Mouse (Mus musculus): ENCODE data around the gene Rbbp4. TPM values are rescaled to one million over a fixed set of nuclear protein-coding genes. Genes with fewer than 3 reads are reported as not detected.

Rbbp4 gene
- total and polyA plus RNA-seq, 3 experiments, result 16.8 to 70.7 (median 67.0) TPM

DNA sequence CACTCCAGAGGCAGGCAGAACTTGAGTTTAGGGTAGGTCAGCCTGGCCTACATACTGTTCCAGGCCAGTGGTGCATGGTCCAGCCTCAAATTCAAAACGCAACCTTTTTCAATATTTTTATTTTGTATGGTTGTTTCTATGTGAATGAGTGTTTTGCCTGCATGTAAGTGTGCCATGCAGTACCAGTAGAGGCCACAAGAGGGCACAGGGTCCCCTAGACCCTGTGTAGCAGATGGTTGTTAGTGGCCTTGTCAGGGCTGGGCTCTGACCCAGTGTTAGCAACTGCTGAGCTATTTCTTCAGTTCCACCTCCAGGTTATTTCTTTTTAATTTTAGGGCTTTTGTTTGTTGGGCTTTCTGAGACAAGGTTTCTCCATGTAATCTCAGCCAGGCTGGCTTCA lies 15.5 kb upstream of the Rbbp4 start:
- TF ChIP-seq POLR2A (IDR thresholded peaks at IDR 0.05; ENCODE audit: insufficient read depth, low read depth, low read length) (no peak), CTCF (IDR thresholded peaks at IDR 0.05) (peak; percentile 99; the same call in 1 of the 2 replicates), EP300 (IDR thresholded peaks at IDR 0.05; ENCODE audit: insufficient read depth, low read depth, low read length) (0 out of 2 replicates have a peak, but pooled peaks have one; percentile 66)
- Histone ChIP-seq H3K9ac (ENCODE audit: low read depth, low read length) (no peak overlapping the region), H3K79me2 (replicated peaks; ENCODE audit: control insufficient read depth, insufficient read depth, low read length) (no peaks in the 10 kb centered on the region), H3K27ac (no peak overlapping the region), H3K4me3 (no peak overlapping the region), H3K36me3 (ENCODE audit: control insufficient read depth, insufficient read depth, low read length) (no peaks in the 10 kb centered on the region), H3K27me3 (ENCODE audit: control insufficient read depth, insufficient read depth, low read length) (no peaks in the 10 kb centered on the region), H3K4me1 (ENCODE audit: control insufficient read depth, insufficient read depth, low read length) (no peaks in the 10 kb centered on the region; the same call in 1 of the 2 replicates)
- WGBS, result 14% methylated on average over 1 of the region's 1 CpGs
- intact Hi-C loops (cut with DNase I), result loop anchor here (1.0 to 2.0 kb wide), 2 partner anchors 56 to 105 kb away; no protein-coding TSS in a partner anchor
- peak; percentile 66 to 81 for DNase-seq

DNA sequence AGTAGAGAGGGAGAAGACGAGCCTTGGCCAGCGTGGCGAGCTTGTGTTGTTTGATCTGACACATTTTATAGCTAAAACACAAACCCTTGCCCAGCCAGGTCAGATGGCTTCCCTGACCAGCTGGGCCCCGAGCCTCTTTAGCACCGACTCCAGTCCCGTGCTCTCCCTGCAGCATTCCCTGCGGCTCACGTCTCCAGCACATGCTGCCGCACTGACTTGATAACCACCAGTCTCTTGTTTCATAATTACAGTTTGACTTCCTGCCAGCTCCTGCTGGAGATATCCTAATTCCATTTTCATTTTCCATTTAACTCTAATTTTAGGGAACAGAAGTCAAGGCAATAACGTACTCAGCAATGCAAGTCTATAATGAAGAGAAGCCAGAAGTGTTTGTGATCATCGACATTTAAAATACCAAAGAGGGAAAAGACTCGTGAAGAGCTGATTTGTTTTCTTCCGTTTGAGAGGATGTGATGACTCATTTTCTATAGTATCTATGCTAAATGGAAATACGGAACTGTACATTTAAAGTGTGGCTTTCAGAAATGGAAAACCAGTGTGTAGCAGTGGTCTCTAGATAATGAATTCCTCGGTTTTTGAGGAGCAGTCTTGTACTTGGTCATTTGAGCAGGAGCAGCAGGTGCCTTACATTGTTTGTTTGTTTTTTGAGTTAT lies 11.4 kb upstream of the Rbbp4 start:
- no peaks in the 10 kb centered on the region for H3K79me2 ChIP-seq (replicated peaks; ENCODE audit: control insufficient read depth, insufficient read depth, low read length)
- no peak overlapping the region for H3K27ac ChIP-seq
- H3K4me1 ChIP-seq (ENCODE audit: control insufficient read depth, insufficient read depth, low read length), result no peaks in the 10 kb centered on the region; the same call in 1 of the 2 replicates
- DNase-seq, result peak; percentile 26 to 27
- 32% methylated on average over 15 of the region's 15 CpGs for WGBS
- no peak overlapping the region for H3K4me3 ChIP-seq
- TF ChIP-seq CTCF (IDR thresholded peaks at IDR 0.05) (no peak), EP300 (IDR thresholded peaks at IDR 0.05; ENCODE audit: insufficient read depth, low read depth, low read length) (no peak), POLR2A (IDR thresholded peaks at IDR 0.05; ENCODE audit: insufficient read depth, low read depth, low read length) (no peak)
- intact Hi-C loops (cut with DNase I), result no loop called here
- H3K27me3 ChIP-seq (ENCODE audit: control insufficient read depth, insufficient read depth, low read length), result no peaks in the 10 kb centered on the region
- H3K36me3 ChIP-seq (ENCODE audit: control insufficient read depth, insufficient read depth, low read length), result no peaks in the 10 kb centered on the region
- H3K9ac ChIP-seq (ENCODE audit: low read depth, low read length), result no peak overlapping the region

DNA sequence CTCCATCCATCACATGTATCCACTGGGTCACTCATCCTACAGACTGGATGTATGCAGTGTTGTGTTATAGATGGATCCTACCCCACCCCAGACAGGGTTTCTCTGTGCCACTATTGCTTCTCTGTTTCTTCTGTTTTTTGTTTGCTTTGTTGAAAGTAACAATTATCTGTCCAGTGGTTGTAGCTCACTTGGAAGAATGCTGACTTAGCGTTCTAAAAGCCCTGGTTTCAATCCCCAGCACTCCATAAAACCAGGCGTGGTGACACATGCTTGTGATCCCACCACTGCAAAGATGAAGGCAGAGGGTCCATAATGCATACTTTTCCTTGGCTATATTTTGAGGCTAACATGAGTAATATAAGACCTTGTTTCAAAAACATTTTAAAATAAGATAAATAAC lies 7.5 kb upstream of the Rbbp4 start:
- H3K36me3 ChIP-seq (ENCODE audit: control insufficient read depth, insufficient read depth, low read length), result no peaks in the 10 kb centered on the region
- no peak for TF ChIP-seq EP300 (IDR thresholded peaks at IDR 0.05; ENCODE audit: insufficient read depth, low read depth, low read length)
- no peak for TF ChIP-seq POLR2A (IDR thresholded peaks at IDR 0.05; ENCODE audit: insufficient read depth, low read depth, low read length)
- no peak for TF ChIP-seq CTCF (IDR thresholded peaks at IDR 0.05)
- no peaks in the 10 kb centered on the region for H3K79me2 ChIP-seq (replicated peaks; ENCODE audit: control insufficient read depth, insufficient read depth, low read length)
- DNase-seq, result no peak
- no peak overlapping the region for H3K27ac ChIP-seq
- no peak overlapping the region for H3K4me3 ChIP-seq
- intact Hi-C loops (cut with DNase I), result no loop called here
- H3K9ac ChIP-seq (ENCODE audit: low read depth, low read length), result no peak overlapping the region
- no peaks in the 10 kb centered on the region; the same call in 1 of the 2 replicates for H3K4me1 ChIP-seq (ENCODE audit: control insufficient read depth, insufficient read depth, low read length)
- no peaks in the 10 kb centered on the region for H3K27me3 ChIP-seq (ENCODE audit: control insufficient read depth, insufficient read depth, low read length)
- 92% methylated on average over 2 of the region's 2 CpGs for WGBS

DNA sequence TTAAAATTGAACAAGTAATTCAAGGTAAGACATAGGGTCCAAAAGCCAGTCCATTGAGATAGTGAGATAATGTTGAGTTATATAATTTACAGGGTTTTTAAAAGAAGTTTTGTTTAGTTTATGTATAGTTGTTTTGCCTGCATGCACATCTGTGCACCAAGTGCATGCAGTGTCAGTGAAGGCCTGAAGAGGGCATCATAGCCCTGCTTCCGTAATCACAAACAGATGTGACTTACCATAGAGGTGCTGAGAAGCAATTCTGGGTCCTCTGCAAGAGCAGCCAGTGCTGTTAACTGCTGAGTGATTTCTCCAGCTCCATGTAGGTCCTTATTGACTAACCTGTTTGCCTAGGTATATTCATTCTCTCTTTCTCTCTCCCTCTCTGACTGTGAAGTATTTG lies 6.7 kb upstream of the Rbbp4 start:
- H3K79me2 ChIP-seq (replicated peaks; ENCODE audit: control insufficient read depth, insufficient read depth, low read length), result no peaks in the 10 kb centered on the region
- WGBS, result 85% methylated on average over 1 of the region's 1 CpGs
- H3K9ac ChIP-seq (ENCODE audit: low read depth, low read length), result no peak overlapping the region
- intact Hi-C loops (cut with DNase I), result no loop called here
- no peak overlapping the region for H3K27ac ChIP-seq
- H3K4me1 ChIP-seq (ENCODE audit: control insufficient read depth, insufficient read depth, low read length), result no peaks in the 10 kb centered on the region; the same call in 1 of the 2 replicates
- H3K4me3 ChIP-seq, result no peak overlapping the region
- H3K36me3 ChIP-seq (ENCODE audit: control insufficient read depth, insufficient read depth, low read length), result no peaks in the 10 kb centered on the region
- TF ChIP-seq CTCF (IDR thresholded peaks at IDR 0.05), result peak; percentile 47
- TF ChIP-seq POLR2A (IDR thresholded peaks at IDR 0.05; ENCODE audit: insufficient read depth, low read depth, low read length), result no peak
- DNase-seq, result no peak
- H3K27me3 ChIP-seq (ENCODE audit: control insufficient read depth, insufficient read depth, low read length), result no peaks in the 10 kb centered on the region

DNA sequence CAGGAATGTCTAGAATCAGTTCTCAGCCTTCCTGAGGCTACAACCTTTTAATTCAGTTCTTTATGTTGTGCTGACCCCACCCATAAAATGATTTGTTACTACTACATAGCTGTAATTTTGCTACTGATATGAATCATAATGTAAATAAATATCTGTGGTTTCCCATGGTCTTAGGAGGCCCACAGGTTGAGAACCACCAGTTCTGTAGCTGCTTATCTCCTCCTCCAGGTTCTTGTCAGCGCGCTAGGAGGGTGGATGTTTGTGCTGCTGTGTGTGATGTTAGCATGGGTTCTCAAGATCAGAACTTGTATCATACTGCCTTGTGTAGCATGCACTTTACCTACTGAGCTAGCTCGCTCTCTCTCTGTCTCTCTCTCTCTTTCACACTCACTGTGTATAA lies 4.6 kb upstream of the Rbbp4 start:
- no peak for DNase-seq
- intact Hi-C loops (cut with DNase I), result no loop called here
- 95% methylated on average over 3 of the region's 3 CpGs for WGBS
- Histone ChIP-seq H3K79me2 (replicated peaks; ENCODE audit: control insufficient read depth, insufficient read depth, low read length) (no peaks in the 10 kb centered on the region), H3K4me1 (ENCODE audit: control insufficient read depth, insufficient read depth, low read length) (no peaks in the 10 kb centered on the region), H3K4me3 (no peak overlapping the region), H3K27ac (no peak overlapping the region), H3K36me3 (ENCODE audit: control insufficient read depth, insufficient read depth, low read length) (no peaks in the 10 kb centered on the region), H3K9ac (ENCODE audit: low read depth, low read length) (no peak overlapping the region), H3K27me3 (ENCODE audit: control insufficient read depth, insufficient read depth, low read length) (no peaks in the 10 kb centered on the region)
- no peak for TF ChIP-seq POLR2A (IDR thresholded peaks at IDR 0.05; ENCODE audit: insufficient read depth, low read depth, low read length)
- TF ChIP-seq CTCF (IDR thresholded peaks at IDR 0.05), result no peak
- TF ChIP-seq EP300 (IDR thresholded peaks at IDR 0.05; ENCODE audit: insufficient read depth, low read depth, low read length), result no peak

DNA sequence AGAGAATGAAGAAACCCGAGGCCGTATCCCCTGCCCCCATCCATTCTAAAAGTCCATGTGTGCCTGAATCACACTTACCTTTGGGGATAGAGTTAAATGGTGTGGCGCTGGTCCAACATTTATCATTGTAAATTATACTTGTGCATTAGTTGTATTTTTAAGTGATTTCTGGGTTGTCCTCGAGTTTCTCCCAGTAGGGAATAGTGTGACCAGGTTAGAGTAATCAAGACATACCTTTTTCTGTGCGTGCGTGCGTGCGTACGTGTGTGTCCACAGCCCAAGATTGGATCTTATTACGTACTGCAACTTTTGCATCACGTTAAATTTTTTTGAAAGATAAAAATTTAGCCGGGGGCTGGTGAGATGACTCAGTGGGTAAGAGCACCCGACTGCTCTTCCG lies 1.1 kb upstream of the Rbbp4 start:
- TF ChIP-seq POLR2A (IDR thresholded peaks at IDR 0.05; ENCODE audit: insufficient read depth, low read depth, low read length), result no peak
- TF ChIP-seq EP300 (IDR thresholded peaks at IDR 0.05; ENCODE audit: insufficient read depth, low read depth, low read length), result no peak
- TF ChIP-seq CTCF (IDR thresholded peaks at IDR 0.05), result no peak
- Histone ChIP-seq H3K36me3 (ENCODE audit: control insufficient read depth, insufficient read depth, low read length) (peaks cover 22% of the 10 kb centered on the region), H3K9ac (ENCODE audit: low read depth, low read length) (peak overlapping the region; percentile 41), H3K4me3 (peak overlapping the region; percentile 62), H3K79me2 (replicated peaks; ENCODE audit: control insufficient read depth, insufficient read depth, low read length) (peaks cover 2% of the 10 kb centered on the region), H3K4me1 (ENCODE audit: control insufficient read depth, insufficient read depth, low read length) (peaks cover 2% of the 10 kb centered on the region), H3K27ac (peak overlapping the region; percentile 96), H3K27me3 (ENCODE audit: control insufficient read depth, insufficient read depth, low read length) (no peaks in the 10 kb centered on the region)
- no peak for DNase-seq
- intact Hi-C loops (cut with DNase I), result no loop called here
- 44% methylated on average over 14 of the region's 14 CpGs for WGBS
